Mouse (Mus musculus): ENCODE measurements around the gene Fbxo27.

DNA sequence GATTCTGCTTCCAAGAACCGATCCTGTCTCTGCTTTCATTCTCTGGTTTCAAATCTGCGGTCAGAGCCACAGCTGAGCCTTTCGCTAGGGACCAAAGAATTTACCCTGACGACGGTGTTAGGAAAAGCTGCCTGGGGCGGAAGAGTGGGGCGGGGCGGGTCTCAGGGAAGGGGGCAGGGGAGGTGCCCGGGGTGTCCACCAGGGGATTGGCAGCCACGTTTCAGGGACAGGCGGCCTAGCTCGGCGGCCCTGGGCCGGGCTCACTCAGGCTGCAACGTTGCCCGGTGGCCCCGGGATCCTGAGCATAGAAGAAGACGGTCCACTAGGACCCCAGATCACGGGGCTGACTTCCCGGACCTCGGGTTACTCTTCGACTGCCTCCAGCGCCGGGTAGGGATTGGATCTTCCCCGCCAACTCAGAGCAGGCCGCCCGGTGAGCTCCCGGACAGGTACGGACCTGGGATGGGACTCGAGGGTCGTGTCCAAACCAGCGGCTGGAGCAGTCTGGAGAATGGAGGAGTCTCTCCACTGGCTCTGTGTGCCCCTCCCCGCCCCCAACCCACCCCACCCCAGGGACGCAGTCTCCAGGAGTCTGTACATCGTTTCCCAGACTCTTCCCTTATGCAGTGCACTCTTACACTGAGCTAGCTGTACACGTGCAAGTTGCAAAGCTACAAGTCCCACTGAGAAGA lies 24.1 kb downstream of the Fbxo27 start, which contains the start of gene Fbxo17:
- 0 out of 2 replicates have a peak, but pooled peaks have one; percentile 14 for TF ChIP-seq CTCF (IDR thresholded peaks at IDR 0.05; ENCODE audit: extremely low read depth, insufficient read length, insufficient replicate concordance, low read depth, low read length)
- TF ChIP-seq POLR2A (IDR thresholded peaks at IDR 0.05; ENCODE audit: low read depth, low read length), result no peak
